In genomic region chr17:24670246-24670844, GRCm38 (mm10) we compare ENCODE assay signal across 8 mouse cellular contexts. TPM values are rescaled to one million over a fixed set of nuclear protein-coding genes. Genes with fewer than 3 reads are reported as not detected.
DNase-seq lines count a peak whose midpoint lies in the region; ATAC-seq and TF ChIP-seq lines count a peak whose summit lies in the region.

No protein-coding gene starts in this region.

- peaks cover 49% of the 10 kb centered on the region for H3K4me1 ChIP-seq in heart, embryonic 10.5 days
- peaks cover 69% of the 10 kb centered on the region for H3K4me1 ChIP-seq in E14TG2a.4 (replicated peaks; ENCODE audit: low read depth, low read length)
- peaks cover 34% of the 10 kb centered on the region for H3K4me1 ChIP-seq in forebrain, embryonic 15.5 days
- peaks cover 27% of the 10 kb centered on the region for H3K4me1 ChIP-seq in liver, embryonic 16.5 days (ENCODE audit: control insufficient read depth, low read depth, low read length)

- H3K27ac ChIP-seq in heart, embryonic 10.5 days, result peak overlapping the region; percentile 97
- H3K27ac ChIP-seq in forebrain, embryonic 15.5 days (replicated peaks), result peak overlapping the region; percentile 84; the same call in 1 of the 2 replicates
- peak overlapping the region; percentile 86 for H3K27ac ChIP-seq in liver, embryonic 16.5 days (ENCODE audit: low read length)

- TF ChIP-seq CTCF in E14TG2a.4 (conservative IDR thresholded peaks at IDR 0.05; ENCODE audit: low read length), result no peak

- no peak for DNase-seq in heart, embryonic 10.5 days (ENCODE audit: low spot score)
- no peak for DNase-seq in heart, adult 18-20 months
- no peak for DNase-seq in layer of hippocampus, postnatal 25 days (ENCODE audit: extremely low spot score in 1 of 2, low spot score in 1 of 2)
- no peak for DNase-seq in right cerebral cortex, postnatal 14 days
- DNase-seq in lung, postnatal 14 days, result no peak

- peak overlapping the region; percentile 73 for H3K4me2 ChIP-seq in forebrain, embryonic 15.5 days (replicated peaks)
- peak overlapping the region; percentile 65 for H3K4me2 ChIP-seq in liver, embryonic 16.5 days (ENCODE audit: low read depth, low read length)

- WGBS in heart, embryonic 10.5 days, result 12% methylated on average over 8 of the region's 8 CpGs
- WGBS in forebrain, embryonic 15.5 days, result 13% methylated on average over 8 of the region's 8 CpGs
- WGBS in liver, embryonic 16.5 days (ENCODE audit: insufficient replicate concordance), result 5% methylated on average over 8 of the region's 8 CpGs

- no peak for ATAC-seq in forebrain, embryonic 15.5 days (replicated peaks)
- ATAC-seq in liver, embryonic 16.5 days (ENCODE audit: low read depth), result no peak

- no peaks in the 10 kb centered on the region for H3K27me3 ChIP-seq in heart, embryonic 10.5 days (ENCODE audit: insufficient read depth, poor library complexity, severe bottlenecking)
- no peaks in the 10 kb centered on the region for H3K27me3 ChIP-seq in E14TG2a.4 (ENCODE audit: insufficient read depth, low read length)
- H3K27me3 ChIP-seq in forebrain, embryonic 15.5 days, result no peaks in the 10 kb centered on the region
- no peaks in the 10 kb centered on the region for H3K27me3 ChIP-seq in liver, embryonic 16.5 days (ENCODE audit: control insufficient read depth, insufficient read depth, low read depth, low read length)

- peak overlapping the region; percentile 99 for H3K4me3 ChIP-seq in heart, embryonic 10.5 days
- H3K4me3 ChIP-seq in E14TG2a.4 (replicated peaks; ENCODE audit: low read length), result peak overlapping the region; percentile 94
- H3K4me3 ChIP-seq in forebrain, embryonic 15.5 days, result peak overlapping the region; percentile 92
- peak overlapping the region; percentile 87 for H3K4me3 ChIP-seq in liver, embryonic 16.5 days (ENCODE audit: low read depth, low read length)

- H3K9ac ChIP-seq in forebrain, embryonic 15.5 days (replicated peaks), result peak overlapping the region; percentile 98
- H3K9ac ChIP-seq in liver, embryonic 16.5 days (ENCODE audit: low read depth, low read length), result peak overlapping the region; percentile 88

- no peaks in the 10 kb centered on the region for H3K36me3 ChIP-seq in heart, embryonic 10.5 days
- peaks cover 23% of the 10 kb centered on the region for H3K36me3 ChIP-seq in E14TG2a.4 (ENCODE audit: insufficient read depth, low read length)
- no peaks in the 10 kb centered on the region for H3K36me3 ChIP-seq in forebrain, embryonic 15.5 days
- H3K36me3 ChIP-seq in liver, embryonic 16.5 days (ENCODE audit: control insufficient read depth, insufficient read depth), result no peaks in the 10 kb centered on the region

- H3K9me3 ChIP-seq in heart, embryonic 10.5 days, result no peaks in the 10 kb centered on the region
- no peaks in the 10 kb centered on the region for H3K9me3 ChIP-seq in E14TG2a.4 (ENCODE audit: low read length)
- H3K9me3 ChIP-seq in forebrain, embryonic 15.5 days, result no peaks in the 10 kb centered on the region
- H3K9me3 ChIP-seq in liver, embryonic 16.5 days (replicated peaks; ENCODE audit: control insufficient read depth, low read length), result no peaks in the 10 kb centered on the region

RNA-seq across cellular contexts. Expression of gene Zfp598, which starts 0.9 kb away (rescaled TPM):
- 22.3 and 26.2 TPM in 2 replicates for polyA plus RNA-seq in heart, embryonic 10.5 days (2016; fragmentation: Nextera tagmentation; extraction: Ambion mirVana)
- total RNA-seq in heart, adult 18-20 months (2021), result 10 to 100 TPM; 16.4 to 17.2 TPM
- 19.1 and 20.9 TPM in 2 replicates for polyA plus RNA-seq in forebrain, embryonic 15.5 days (2015; fragmentation: Nextera tagmentation; extraction: Ambion mirVana)
- polyA plus RNA-seq in liver, embryonic 16.5 days (2015; fragmentation: Nextera tagmentation; extraction: Ambion mirVana), result 6.3 and 8.7 TPM in 2 replicates
- total RNA-seq in layer of hippocampus, postnatal 25 days (2021), result 10 to 100 TPM; 36.9 to 40.0 TPM

RNA-seq across cellular contexts. Expression of gene Npw, which starts 12.1 kb away (rescaled TPM):
- 0.28 TPM in 1 of 2 replicates, not detected in the other for polyA plus RNA-seq in heart, embryonic 10.5 days (2016; fragmentation: Nextera tagmentation; extraction: Ambion mirVana)
- total RNA-seq in heart, adult 18-20 months (2021), result not detected
- not detected in 2 replicates for polyA plus RNA-seq in forebrain, embryonic 15.5 days (2015; fragmentation: Nextera tagmentation; extraction: Ambion mirVana)
- polyA plus RNA-seq in liver, embryonic 16.5 days (2015; fragmentation: Nextera tagmentation; extraction: Ambion mirVana), result 0.15 and 0.38 TPM in 2 replicates
- total RNA-seq in layer of hippocampus, postnatal 25 days (2021), result 1 to 10 TPM; 2.1 to 2.9 TPM

RNA-seq across cellular contexts. Expression of gene Syngr3, which starts 19.4 kb away (rescaled TPM):
- polyA plus RNA-seq in heart, embryonic 10.5 days (2016; fragmentation: Nextera tagmentation; extraction: Ambion mirVana), result 0.54 and 1.5 TPM in 2 replicates
- under 1 TPM in 1 of 2 experiments, not detected in 1; 0.17 TPM for total RNA-seq in heart, adult 18-20 months (2021)
- 134 and 145 TPM in 2 replicates for polyA plus RNA-seq in forebrain, embryonic 15.5 days (2015; fragmentation: Nextera tagmentation; extraction: Ambion mirVana)
- 0.05 and 0.21 TPM in 2 replicates for polyA plus RNA-seq in liver, embryonic 16.5 days (2015; fragmentation: Nextera tagmentation; extraction: Ambion mirVana)
- total RNA-seq in layer of hippocampus, postnatal 25 days (2021), result 100 to 1,000 TPM; 160 to 178 TPM

RNA-seq across cellular contexts. Expression of gene Slc9a3r2, which starts 20.2 kb away (rescaled TPM):
- polyA plus RNA-seq in heart, embryonic 10.5 days (2016; fragmentation: Nextera tagmentation; extraction: Ambion mirVana), result 51.5 and 51.9 TPM in 2 replicates
- total RNA-seq in heart, adult 18-20 months (2021), result 100 to 1,000 TPM in 1 of 2 experiments, 10 to 100 TPM in 1; 88.2 to 103 TPM
- 26.7 and 27.6 TPM in 2 replicates for polyA plus RNA-seq in forebrain, embryonic 15.5 days (2015; fragmentation: Nextera tagmentation; extraction: Ambion mirVana)
- polyA plus RNA-seq in liver, embryonic 16.5 days (2015; fragmentation: Nextera tagmentation; extraction: Ambion mirVana), result 9.8 and 11.8 TPM in 2 replicates
- 10 to 100 TPM; 45.1 to 50.0 TPM for total RNA-seq in layer of hippocampus, postnatal 25 days (2021)

RNA-seq across cellular contexts. Expression of gene Gfer, which starts 25.6 kb away (rescaled TPM):
- polyA plus RNA-seq in heart, embryonic 10.5 days (2016; fragmentation: Nextera tagmentation; extraction: Ambion mirVana), result 38.3 and 49.4 TPM in 2 replicates
- total RNA-seq in heart, adult 18-20 months (2021), result 10 to 100 TPM; 24.0 to 24.3 TPM
- polyA plus RNA-seq in forebrain, embryonic 15.5 days (2015; fragmentation: Nextera tagmentation; extraction: Ambion mirVana), result 38.7 TPM in 2 replicates
- polyA plus RNA-seq in liver, embryonic 16.5 days (2015; fragmentation: Nextera tagmentation; extraction: Ambion mirVana), result 23.7 and 23.9 TPM in 2 replicates
- total RNA-seq in layer of hippocampus, postnatal 25 days (2021), result 10 to 100 TPM; 18.6 to 19.2 TPM

Comparison
In these comparisons a context has a peak if more than half of its experiments do, and no peak if none do; other contexts are left out.
1. RNA of gene Syngr3, which starts 19.4 kb away (polyA plus RNA-seq): 134 to 145 TPM in forebrain, embryonic 15.5 days; 0.54 to 1.5 TPM in heart, embryonic 10.5 days and 0.05 to 0.21 TPM in liver, embryonic 16.5 days; every median in the first group is over 10 times any median in the second.
2. Peak in every context shown above with its lines, with median percentiles within 50 percentile points of each other: H3K27ac ChIP-seq and H3K4me3 ChIP-seq.